Mouse (Mus musculus) liver, embryonic 14.5 days (tissue): ENCODE data around the gene Shisa4. TPM values are rescaled to one million over a fixed set of nuclear protein-coding genes. Genes with fewer than 3 reads are reported as not detected.

Experiments
- ATAC-seq: fragments of 200-750 bp; cut with Nextera tagmentation; 2 replicates; pipeline ENCODE4 v1.8.0; 2017; ENCODE audit warnings: moderate number of reproducible peaks, mild to moderate bottlenecking, moderate library complexity; ENCODE audit not compliant: insufficient read depth
- DNase-seq, 3 experiments: peaks; one replicate each; pipeline ENCODE4 v3.0.0-alpha.2; 2012 to 2013; ENCODE audit warnings: low read depth in 3 of 3, low spot score in 3 of 3
- H3K27ac ChIP-seq: fragments of 300-500 bp; sonication (generic); 2 replicates; pipeline ENCODE4 v1.5.1; 2014; ENCODE audit warnings: moderate library complexity, mild to moderate bottlenecking, control low read depth, inconsistent platforms
- H3K27me3 ChIP-seq: fragments of 300-500 bp; sonication (generic); 2 replicates; pipeline ENCODE4 v1.6.1; 2014; ENCODE audit warnings: mild to moderate bottlenecking, low read length, moderate library complexity; ENCODE audit not compliant: control insufficient read depth, insufficient read depth
- H3K36me3 ChIP-seq: fragments of 300-500 bp; sonication (generic); replicated peaks from 2 replicates; pipeline ENCODE4 v1.6.1; 2014; ENCODE audit warnings: low read depth; ENCODE audit not compliant: control insufficient read depth, insufficient read depth
- H3K4me1 ChIP-seq, 2 experiments: fragments of 200-500 bp in 1 of 2; fragments of 300-500 bp in 1 of 2; sonication (generic) in 1 of 2; replicated peaks; 2 replicates each; pipeline ENCODE4 v1.6.1; 2012 to 2014; ENCODE audit warnings: antibody characterized with exemption in 1 of 2, inconsistent platforms in 1 of 2, low read length in 1 of 2; ENCODE audit not compliant: control insufficient read depth in 2 of 2, insufficient read depth in 2 of 2
- H3K4me2 ChIP-seq: fragments of 300-500 bp; sonication (generic); 2 replicates; pipeline ENCODE4 v1.6.1; 2014; ENCODE audit warnings: low read depth, mild to moderate bottlenecking, control low read depth, moderate library complexity
- H3K4me3 ChIP-seq, 2 experiments: fragments of 200-500 bp in 1 of 2; fragments of 300-500 bp in 1 of 2; sonication (generic) in 1 of 2; 2 replicates each; pipeline ENCODE4 v1.5.1; 2012 to 2014; ENCODE audit warnings: low read depth in 2 of 2, low read length in 2 of 2, mild to moderate bottlenecking in 2 of 2, control low read depth in 1 of 2, inconsistent platforms in 1 of 2, moderate library complexity in 1 of 2; ENCODE audit not compliant: insufficient read depth in 1 of 2
- H3K9ac ChIP-seq: fragments of 300-500 bp; sonication (generic); replicated peaks from 2 replicates; pipeline ENCODE4 v1.6.1; 2014; ENCODE audit warnings: mild to moderate bottlenecking, control low read depth, moderate library complexity
- H3K9me3 ChIP-seq: fragments of 300-500 bp; sonication (generic); 2 replicates; pipeline ENCODE4 v1.6.1; 2016; ENCODE audit warnings: low read length, mixed read lengths; ENCODE audit not compliant: control insufficient read depth
- CTCF ChIP-seq: IDR thresholded peaks from 2 replicates; pipeline ENCODE4 v1.5.1; 2016; ENCODE audit warnings: antibody characterized with exemption, low read depth, control low read depth
- EP300 ChIP-seq: IDR thresholded peaks from 2 replicates; pipeline ENCODE4 v1.6.1; 2016; ENCODE audit warnings: antibody characterized with exemption, low read depth
- WGBS: fragments of 180-500 bp; shearing (Covaris S2); extraction: QIAGEN DNeasy Blood & Tissue Kit; methylation state at CpG from one replicate; pipeline ENCODE4 v1.1.7; 2014; ENCODE audit not compliant: insufficient replicate concordance; 5-methylcytosine and 5-hydroxymethylcytosine counted together
- polyA plus RNA-seq, 2 experiments: library from polyadenylated mRNA; depleted of rRNA in 1 of 2; stranded (reverse) in 1 of 2; unstranded in 1 of 2; fragments of >200 nt; fragmentation: Nextera tagmentation in 1 of 2; extraction: Ambion mirVana in 1 of 2; gene quantifications; 2 replicates each; pipeline versions ENCODE4 v1.2.1 to v1.2.3; 2012 to 2014

The Shisa4 gene
- polyA plus RNA-seq (2012; rRNA removed) (0.64 and 0.84 TPM in 2 replicates), polyA plus RNA-seq (2014; fragmentation: Nextera tagmentation; extraction: Ambion mirVana) (0.41 and 0.56 TPM in 2 replicates)

- Histone ChIP-seq H3K9ac (no peak within 1 kb of the TSS), H3K27ac (no peak within 1 kb of the TSS)
- DNase-seq, result no peak
These were observed at the start of gene Shisa4 for GRCm38 (mm10) chr1:135374868-135375581. Gene Shisa4, minus strand, starts transcription at chr1:135375237.

GRCm38 (mm10) chr1:135422772-135423171 lies 47.7 kb upstream of the Shisa4 start:
- 71% methylated on average over 6 of the region's 6 CpGs for WGBS
- Histone ChIP-seq H3K36me3 (peaks cover 18% of the 10 kb centered on the region), H3K9me3 (no peaks in the 10 kb centered on the region), H3K27me3 (no peaks in the 10 kb centered on the region), H3K4me1 (no peaks in the 10 kb centered on the region), H3K4me2 (no peak overlapping the region), H3K4me3 (no peak overlapping the region), H3K27ac (no peak overlapping the region), H3K9ac (no peak overlapping the region)
- ATAC-seq, result no peak
- no peak for TF ChIP-seq EP300
- no peak for TF ChIP-seq CTCF
- DNase-seq, result no peak

More at GRCm38 (mm10) chr1:135374868-135375581, at the start of gene Shisa4:
- peak; percentile 44; the same call in 1 of the 2 replicates for ATAC-seq
- no peaks in the 10 kb centered on the region for H3K4me1 ChIP-seq
- peaks cover 14% of the 10 kb centered on the region for H3K27me3 ChIP-seq
- TF ChIP-seq EP300 (no peak), CTCF (no peak)
- WGBS, result 4% methylated on average over 27 of the region's 38 CpGs
- no peaks in the 10 kb centered on the region for H3K9me3 ChIP-seq
- no peaks in the 10 kb centered on the region for H3K36me3 ChIP-seq
- peak within 1 kb of the TSS; percentile 21 to 45 for H3K4me3 ChIP-seq
- H3K4me2 ChIP-seq, result peak within 1 kb of the TSS; percentile 66

GRCm38 (mm10) chr1:135413996-135414395 lies 39.0 kb upstream of the Shisa4 start:
- H3K36me3 ChIP-seq, result peaks cover 56% of the 10 kb centered on the region
- TF ChIP-seq CTCF (no peak), EP300 (no peak)
- no peaks in the 10 kb centered on the region for H3K4me1 ChIP-seq
- no peak overlapping the region for H3K27ac ChIP-seq
- H3K4me3 ChIP-seq, result no peak overlapping the region
- no peak overlapping the region for H3K9ac ChIP-seq
- no peaks in the 10 kb centered on the region for H3K9me3 ChIP-seq
- H3K27me3 ChIP-seq, result no peaks in the 10 kb centered on the region
- H3K4me2 ChIP-seq, result no peak overlapping the region
- no peak for ATAC-seq
- DNase-seq, result no peak

- ATAC-seq (no peak), DNase-seq (no peak)
- TF ChIP-seq CTCF (no peak), EP300 (no peak)
- 79% methylated on average over 4 of the region's 4 CpGs for WGBS
- H3K36me3 ChIP-seq, result peaks cover 59% of the 10 kb centered on the region
- no peaks in the 10 kb centered on the region for H3K4me1 ChIP-seq
- no peak overlapping the region for H3K9ac ChIP-seq
- H3K4me2 ChIP-seq, result no peak overlapping the region
- no peak overlapping the region for H3K27ac ChIP-seq
- no peaks in the 10 kb centered on the region for H3K27me3 ChIP-seq
- H3K4me3 ChIP-seq, result no peak overlapping the region
- H3K9me3 ChIP-seq, result no peaks in the 10 kb centered on the region
These were observed 37.1 kb upstream of the Shisa4 start for GRCm38 (mm10) chr1:135412130-135412529.

- Histone ChIP-seq H3K27ac (no peak overlapping the region), H3K4me2 (no peak overlapping the region), H3K36me3 (peaks cover 54% of the 10 kb centered on the region), H3K4me1 (no peaks in the 10 kb centered on the region), H3K27me3 (no peaks in the 10 kb centered on the region), H3K4me3 (no peak overlapping the region), H3K9me3 (no peaks in the 10 kb centered on the region), H3K9ac (no peak overlapping the region)
- DNase-seq, result no peak
- no peak for ATAC-seq
- 48% methylated on average over 2 of the region's 2 CpGs for WGBS
- TF ChIP-seq CTCF (no peak), EP300 (no peak)
These were observed 35.9 kb upstream of the Shisa4 start for GRCm38 (mm10) chr1:135410967-135411366.
